Mouse (Mus musculus): ENCODE data around the gene Sbk2. TPM values are rescaled to one million over a fixed set of nuclear protein-coding genes. Genes with fewer than 3 reads are reported as not detected.

Sbk2 gene
- polyA plus RNA-seq, 1 experiment, result not detected

GRCm38 (mm10) chr7:4918681-4919080, 45.5 kb downstream of the Sbk2 start:
- TF ChIP-seq GATA1 (IDR thresholded peaks at IDR 0.05; ENCODE audit: low read length), result no peak

- TF ChIP-seq GATA1 (IDR thresholded peaks at IDR 0.05; ENCODE audit: low read length), result no peak
These were observed 46.7 kb downstream of the Sbk2 start for GRCm38 (mm10) chr7:4917494-4917893.

- no peak for TF ChIP-seq GATA1 (IDR thresholded peaks at IDR 0.05; ENCODE audit: low read length)
These were observed 48.4 kb downstream of the Sbk2 start for GRCm38 (mm10) chr7:4915669-4916416.

GRCm38 (mm10) chr7:4915007-4915665, 49.1 kb downstream of the Sbk2 start, which contains the start of gene Zfp628:
TSS of gene Zfp628 (plus strand) at chr7:4915217.
- TF ChIP-seq GATA1 (IDR thresholded peaks at IDR 0.05; ENCODE audit: low read length), result no peak

- TF ChIP-seq GATA1 (IDR thresholded peaks at IDR 0.05; ENCODE audit: low read length), result no peak
These were observed 52.0 kb downstream of the Sbk2 start for GRCm38 (mm10) chr7:4912248-4912647.

- TF ChIP-seq GATA1 (IDR thresholded peaks at IDR 0.05; ENCODE audit: low read length), result no peak
These were observed 52.6 kb downstream of the Sbk2 start for GRCm38 (mm10) chr7:4911561-4911960.

- TF ChIP-seq GATA1 (IDR thresholded peaks at IDR 0.05; ENCODE audit: low read length), result no peak
These were observed 57.7 kb downstream of the Sbk2 start, which contains the start of gene Gm36210 for GRCm38 (mm10) chr7:4906466-4906950. TSS of gene Gm36210 (minus strand) at chr7:4906516.

- TF ChIP-seq GATA1 (IDR thresholded peaks at IDR 0.05; ENCODE audit: low read length), result no peak
These were observed 61.8 kb downstream of the Sbk2 start for GRCm38 (mm10) chr7:4902404-4902803.

- TF ChIP-seq GATA1 (IDR thresholded peaks at IDR 0.05; ENCODE audit: low read length), result no peak
These were observed 63.0 kb downstream of the Sbk2 start for GRCm38 (mm10) chr7:4901171-4901570.

- no peak for TF ChIP-seq GATA1 (IDR thresholded peaks at IDR 0.05; ENCODE audit: low read length)
These were observed 63.7 kb downstream of the Sbk2 start for GRCm38 (mm10) chr7:4900523-4900851.

GRCm38 (mm10) chr7:4899649-4900522, 64.3 kb downstream of the Sbk2 start:
- TF ChIP-seq GATA1 (IDR thresholded peaks at IDR 0.05; ENCODE audit: low read length), result no peak

GRCm38 (mm10) chr7:4898851-4899648, 65.2 kb downstream of the Sbk2 start:
- TF ChIP-seq GATA1 (IDR thresholded peaks at IDR 0.05; ENCODE audit: low read length), result no peak

GRCm38 (mm10) chr7:4895186-4895585, 69.0 kb downstream of the Sbk2 start:
- TF ChIP-seq GATA1 (IDR thresholded peaks at IDR 0.05; ENCODE audit: low read length), result no peak

Other genes with a start within 250 kb of the Sbk2 start
- 0.04 TPM in 1 of 2 replicates, not detected in the other for gene Tmem150b, start 239.2 kb downstream of the Sbk2 start, polyA plus RNA-seq (2012)
- gene Kmt5c, start 224.3 kb downstream of the Sbk2 start, polyA plus RNA-seq (2012), result 474 and 610 TPM in 2 replicates
- 125 and 159 TPM in 2 replicates for gene Cox6b2, start 211.3 kb downstream of the Sbk2 start, polyA plus RNA-seq (2012)
- not detected in 2 replicates for gene Fam71e2, start 193.1 kb downstream of the Sbk2 start, polyA plus RNA-seq (2012)
- 0.51 and 0.60 TPM in 2 replicates for gene Il11, start 181.5 kb downstream of the Sbk2 start, polyA plus RNA-seq (2012)
- 0.12 TPM in 1 of 2 replicates, not detected in the other for gene Tmem190, start 181.5 kb downstream of the Sbk2 start, polyA plus RNA-seq (2012)
- gene Tmem238, start 174.8 kb downstream of the Sbk2 start, polyA plus RNA-seq (2012), result 128 and 187 TPM in 2 replicates
- gene Rpl28, start 171.5 kb downstream of the Sbk2 start, polyA plus RNA-seq (2012), result 12,006 and 12,218 TPM in 2 replicates
- 434 and 528 TPM in 2 replicates for gene Ube2s, start 151.8 kb downstream of the Sbk2 start, polyA plus RNA-seq (2012)
- gene Shisa7, start 119.7 kb downstream of the Sbk2 start, polyA plus RNA-seq (2012), result not detected in 2 replicates
- 11.3 and 13.0 TPM in 2 replicates for gene Isoc2b, start 94.1 kb downstream of the Sbk2 start, polyA plus RNA-seq (2012)
- gene Isoc2a, start 87.3 kb downstream of the Sbk2 start, polyA plus RNA-seq (2012), result 10.8 and 31.1 TPM in 2 replicates
- not detected in 2 replicates for gene Gm36210, start 57.9 kb downstream of the Sbk2 start, polyA plus RNA-seq (2012)
- 57.2 and 60.0 TPM in 2 replicates for gene Zfp628, start 49.2 kb downstream of the Sbk2 start, polyA plus RNA-seq (2012)
- 1.8 TPM in 2 replicates for gene Nat14, start 42.4 kb downstream of the Sbk2 start, polyA plus RNA-seq (2012)
- 0.05 TPM in 2 replicates for gene Ssc5d, start 38.6 kb downstream of the Sbk2 start, polyA plus RNA-seq (2012)
- not detected in 2 replicates for gene Sbk3, start 6.8 kb upstream of the Sbk2 start, polyA plus RNA-seq (2012)
- gene Zfp579, start 31.8 kb upstream of the Sbk2 start, polyA plus RNA-seq (2012), result 0.04 and 0.05 TPM in 2 replicates
- gene Zfp524, start 50.0 kb upstream of the Sbk2 start, polyA plus RNA-seq (2012), result 56.5 and 78.4 TPM in 2 replicates
- gene Fiz1, start 50.3 kb upstream of the Sbk2 start, polyA plus RNA-seq (2012), result 91.3 and 107 TPM in 2 replicates
- 15.3 TPM in 1 of 2 replicates, not detected in the other for gene Gm44973, start 51.1 kb upstream of the Sbk2 start, polyA plus RNA-seq (2012)
- 146 and 194 TPM in 2 replicates for gene Zfp865, start 56.0 kb upstream of the Sbk2 start, polyA plus RNA-seq (2012)
- 0.64 and 0.82 TPM in 2 replicates for gene Ccdc106, start 56.1 kb upstream of the Sbk2 start, polyA plus RNA-seq (2012)
- gene 4632433K11Rik, start 69.7 kb upstream of the Sbk2 start, polyA plus RNA-seq (2012), result not detected in 2 replicates
- 2.9 and 3.1 TPM in 2 replicates for gene Zfp784, start 74.0 kb upstream of the Sbk2 start, polyA plus RNA-seq (2012)
- 0.73 and 0.90 TPM in 2 replicates for gene Zfp580, start 87.1 kb upstream of the Sbk2 start, polyA plus RNA-seq (2012)
- 496 and 534 TPM in 2 replicates for gene U2af2, start 97.7 kb upstream of the Sbk2 start, polyA plus RNA-seq (2012)
- gene Epn1, start 115.8 kb upstream of the Sbk2 start, polyA plus RNA-seq (2012), result 1,467 and 1,596 TPM in 2 replicates
- gene Rfpl4, start 152.5 kb upstream of the Sbk2 start, polyA plus RNA-seq (2012), result not detected in 2 replicates
- 0.44 and 0.48 TPM in 2 replicates for gene Rasl2-9, start 161.5 kb upstream of the Sbk2 start, polyA plus RNA-seq (2012)
- not detected in 2 replicates for gene Vmn1r55, start 185.3 kb upstream of the Sbk2 start, polyA plus RNA-seq (2012)
- gene Vmn1r56, start 232.3 kb upstream of the Sbk2 start, polyA plus RNA-seq (2012), result not detected in 2 replicates